Mouse (Mus musculus) neural tube, embryonic 13.5 days (tissue): ENCODE data around the gene Galnt2. TPM values are rescaled to one million over a fixed set of nuclear protein-coding genes. Genes with fewer than 3 reads are reported as not detected.

ENCODE experiments used
- ATAC-seq: fragments of 200-750 bp; cut with Nextera tagmentation; 2 replicates; pipeline ENCODE4 v1.8.0; 2017; ENCODE audit warnings: low read depth, mild to moderate bottlenecking, moderate TSS enrichment, moderate library complexity
- H3K27ac ChIP-seq: fragments of 300-500 bp; sonication (generic); replicated peaks from 2 replicates; pipeline ENCODE4 v1.5.1; 2015; ENCODE audit warnings: moderate library complexity, mild to moderate bottlenecking, inconsistent platforms
- H3K27me3 ChIP-seq: fragments of 300-500 bp; sonication (generic); 2 replicates; pipeline ENCODE4 v1.6.1; 2015; ENCODE audit warnings: mild to moderate bottlenecking, inconsistent platforms
- H3K36me3 ChIP-seq: fragments of 300-500 bp; sonication (generic); 2 replicates; pipeline ENCODE4 v1.6.1; 2015; ENCODE audit warnings: mild to moderate bottlenecking, inconsistent platforms
- H3K4me1 ChIP-seq: fragments of 300-500 bp; sonication (generic); replicated peaks from 2 replicates; pipeline ENCODE4 v1.6.1; 2015; ENCODE audit warnings: inconsistent platforms
- H3K4me2 ChIP-seq: fragments of 300-500 bp; sonication (generic); 2 replicates; pipeline ENCODE4 v1.6.1; 2015; ENCODE audit warnings: inconsistent platforms, mild to moderate bottlenecking, moderate library complexity
- H3K4me3 ChIP-seq: fragments of 300-500 bp; sonication (generic); 2 replicates; pipeline ENCODE4 v1.5.1; 2015; ENCODE audit warnings: mild to moderate bottlenecking, inconsistent platforms
- H3K9ac ChIP-seq: fragments of 300-500 bp; sonication (generic); 2 replicates; pipeline ENCODE4 v1.6.1; 2015; ENCODE audit warnings: moderate library complexity, mild to moderate bottlenecking, inconsistent platforms
- H3K9me3 ChIP-seq: fragments of 300-500 bp; sonication (generic); 2 replicates; pipeline ENCODE4 v1.6.1; 2016; ENCODE audit warnings: inconsistent platforms
- WGBS: fragments of 180-500 bp; shearing (Covaris S2); methylation state at CpG from one replicate; pipeline ENCODE4 v1.1.7; 2015; 5-methylcytosine and 5-hydroxymethylcytosine counted together
- polyA plus RNA-seq: library from polyadenylated mRNA; unstranded; fragments of >200 nt; fragmentation: Nextera tagmentation; extraction: Ambion mirVana; gene quantifications from 2 replicates; pipeline ENCODE4 v1.2.1, GENCODE M21; 2015

Galnt2 gene
- polyA plus RNA-seq, 1 experiment from 2014 or later = 61.4 TPM

- H3K27ac ChIP-seq = 0 out of 2 replicates have a peak overlapping the region, but pooled peaks have one; percentile 42
- 70% methylated on average over 17 of the region's 17 CpGs for WGBS
- ATAC-seq = peak; percentile 60
Observed at GRCm38 (mm10) chr8:124340360-124341068, 109.3 kb downstream of the Galnt2 start.

DNA sequence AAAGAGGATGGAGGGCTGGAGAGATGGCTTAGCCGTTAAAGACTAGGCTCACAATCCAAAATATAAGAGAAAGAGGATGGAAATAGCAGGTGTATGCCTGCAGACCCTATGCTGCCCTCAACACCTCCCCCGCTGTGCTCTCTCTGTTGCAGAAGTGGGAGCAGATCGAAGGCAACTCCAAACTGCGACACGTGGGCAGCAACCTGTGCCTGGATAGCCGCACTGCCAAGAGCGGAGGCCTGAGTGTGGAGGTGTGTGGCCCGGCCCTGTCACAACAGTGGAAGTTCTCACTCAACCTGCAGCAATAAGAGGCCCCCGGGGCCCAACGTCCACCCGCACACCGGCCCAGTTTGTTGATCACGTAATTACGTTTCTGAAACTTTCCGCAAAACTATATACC, 112.0 kb downstream of the Galnt2 start:
- Histone ChIP-seq H3K4me2 (no peak overlapping the region), H3K9ac (no peak overlapping the region), H3K36me3 (peaks cover 71% of the 10 kb centered on the region), H3K27ac (no peak overlapping the region), H3K4me1 (peaks cover 14% of the 10 kb centered on the region), H3K9me3 (no peaks in the 10 kb centered on the region), H3K27me3 (no peaks in the 10 kb centered on the region), H3K4me3 (no peak overlapping the region)
- WGBS = 95% methylated on average over 15 of the region's 15 CpGs
- no peak for ATAC-seq

More at GRCm38 (mm10) chr8:124340360-124341068, 109.3 kb downstream of the Galnt2 start:
- Histone ChIP-seq H3K27me3 (no peaks in the 10 kb centered on the region), H3K36me3 (peaks cover 94% of the 10 kb centered on the region), H3K4me3 (no peak overlapping the region), H3K4me2 (no peak overlapping the region), H3K4me1 (peaks cover 14% of the 10 kb centered on the region), H3K9me3 (no peaks in the 10 kb centered on the region), H3K9ac (no peak overlapping the region)

DNA sequence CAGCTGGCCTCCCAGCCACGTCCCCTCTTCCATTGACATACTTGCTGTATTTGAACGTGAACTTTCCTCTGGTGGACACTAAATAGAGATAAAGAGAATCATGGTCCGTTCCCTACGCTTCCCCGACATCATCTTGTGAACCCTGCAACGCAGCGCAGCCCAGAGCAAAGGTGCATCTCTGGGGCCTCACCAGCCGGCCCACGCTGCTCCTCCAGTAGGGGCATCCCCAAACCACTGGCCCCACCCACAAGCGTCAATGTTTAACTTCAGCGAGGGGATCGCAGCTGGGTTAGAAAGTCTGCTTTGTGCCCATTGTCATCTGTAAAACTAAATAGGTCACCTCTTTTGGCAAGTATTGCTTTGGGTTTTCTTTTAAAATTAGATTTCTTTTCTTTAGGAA, 112.8 kb downstream of the Galnt2 start:
- H3K9me3 ChIP-seq = no peaks in the 10 kb centered on the region
- H3K4me2 ChIP-seq = no peak overlapping the region
- no peak overlapping the region for H3K9ac ChIP-seq
- no peak overlapping the region for H3K4me3 ChIP-seq
- no peaks in the 10 kb centered on the region for H3K27me3 ChIP-seq
- peaks cover 63% of the 10 kb centered on the region for H3K36me3 ChIP-seq
- peaks cover 14% of the 10 kb centered on the region for H3K4me1 ChIP-seq
- WGBS = 89% methylated on average over 12 of the region's 12 CpGs
- no peak for ATAC-seq
- no peak overlapping the region for H3K27ac ChIP-seq

DNA sequence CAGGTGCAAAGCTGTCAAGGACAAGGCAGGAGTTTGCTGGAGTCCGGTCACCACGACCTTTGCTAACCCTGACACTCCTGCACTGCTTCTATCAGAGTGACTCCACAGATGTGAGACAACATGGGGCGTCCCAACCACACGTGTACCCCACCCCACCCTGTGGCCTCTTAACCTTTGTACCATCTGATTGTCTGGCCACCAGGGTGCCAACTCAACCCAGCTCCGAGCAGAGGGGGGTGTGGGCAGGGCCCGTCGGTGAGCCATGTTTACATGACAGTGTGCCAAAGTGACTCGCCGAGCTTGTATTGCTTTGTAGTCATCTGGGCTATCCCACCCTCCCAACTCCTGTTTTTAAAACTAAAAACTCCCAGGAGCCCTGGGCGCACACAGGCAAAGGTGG, 113.9 kb downstream of the Galnt2 start:
- H3K9me3 ChIP-seq = no peaks in the 10 kb centered on the region
- peaks cover 54% of the 10 kb centered on the region for H3K36me3 ChIP-seq
- WGBS = 86% methylated on average over 10 of the region's 10 CpGs
- no peak overlapping the region for H3K4me3 ChIP-seq
- ATAC-seq = no peak
- H3K9ac ChIP-seq = no peak overlapping the region
- H3K4me2 ChIP-seq = no peak overlapping the region
- H3K27me3 ChIP-seq = no peaks in the 10 kb centered on the region
- H3K4me1 ChIP-seq = peaks cover 7% of the 10 kb centered on the region
- H3K27ac ChIP-seq = no peak overlapping the region

GRCm38 (mm10) chr8:124346852-124347523, 115.8 kb downstream of the Galnt2 start:
- Histone ChIP-seq H3K4me1 (no peaks in the 10 kb centered on the region; the same call in 1 of the 2 replicates), H3K9ac (no peak overlapping the region), H3K27ac (no peak overlapping the region), H3K36me3 (peaks cover 37% of the 10 kb centered on the region), H3K4me3 (no peak overlapping the region), H3K4me2 (no peak overlapping the region), H3K27me3 (no peaks in the 10 kb centered on the region), H3K9me3 (no peaks in the 10 kb centered on the region)
- 50% methylated on average over 19 of the region's 19 CpGs for WGBS
- peak; percentile 59 for ATAC-seq

DNA sequence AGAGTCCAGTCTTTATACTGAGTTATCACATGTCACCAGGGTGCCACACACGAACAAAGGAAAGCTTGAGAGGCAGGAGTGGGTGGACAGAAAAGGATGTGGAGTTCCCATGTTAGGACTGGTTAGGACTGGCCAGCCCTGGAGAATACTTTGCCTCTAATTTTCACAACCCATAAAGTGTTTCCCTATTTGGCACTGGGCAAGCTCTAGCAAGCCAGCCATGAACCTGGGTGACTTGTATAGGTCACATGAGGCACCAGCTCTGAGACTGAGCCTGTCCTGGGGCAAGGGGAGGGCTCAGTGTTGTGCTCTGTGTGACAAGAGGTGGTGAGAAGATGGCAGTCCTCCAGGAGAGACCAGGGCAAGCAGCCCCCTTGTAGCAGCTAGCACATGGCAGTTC, 116.9 kb downstream of the Galnt2 start:
- H3K4me1 ChIP-seq = no peaks in the 10 kb centered on the region; the same call in 1 of the 2 replicates
- H3K27ac ChIP-seq = no peak overlapping the region
- no peak overlapping the region for H3K9ac ChIP-seq
- no peak overlapping the region for H3K4me2 ChIP-seq
- H3K27me3 ChIP-seq = no peaks in the 10 kb centered on the region
- H3K9me3 ChIP-seq = no peaks in the 10 kb centered on the region
- WGBS = 58% methylated on average over 1 of the region's 1 CpGs
- peak; percentile 10; the same call in 1 of the 2 replicates for ATAC-seq
- H3K4me3 ChIP-seq = no peak overlapping the region
- peaks cover 26% of the 10 kb centered on the region for H3K36me3 ChIP-seq

- 39% methylated on average over 7 of the region's 7 CpGs for WGBS
- H3K4me1 ChIP-seq = no peaks in the 10 kb centered on the region; the same call in 1 of the 2 replicates
- ATAC-seq = peak; percentile 37; the same call in 1 of the 2 replicates
Observed at GRCm38 (mm10) chr8:124349663-124350062, 118.5 kb downstream of the Galnt2 start.

GRCm38 (mm10) chr8:124351636-124352035, 120.4 kb downstream of the Galnt2 start:
- no peak for ATAC-seq
- H3K4me2 ChIP-seq = no peak overlapping the region
- no peaks in the 10 kb centered on the region; the same call in 1 of the 2 replicates for H3K4me1 ChIP-seq
- H3K27me3 ChIP-seq = no peaks in the 10 kb centered on the region
- no peak overlapping the region for H3K4me3 ChIP-seq
- no peaks in the 10 kb centered on the region for H3K36me3 ChIP-seq
- WGBS = 62% methylated on average over 5 of the region's 5 CpGs
- no peaks in the 10 kb centered on the region for H3K9me3 ChIP-seq
- H3K27ac ChIP-seq = no peak overlapping the region
- H3K9ac ChIP-seq = no peak overlapping the region

More at GRCm38 (mm10) chr8:124349663-124350062, 118.5 kb downstream of the Galnt2 start:
- Histone ChIP-seq H3K9ac (no peak overlapping the region), H3K27ac (no peak overlapping the region), H3K4me3 (no peak overlapping the region), H3K4me2 (no peak overlapping the region), H3K27me3 (no peaks in the 10 kb centered on the region), H3K9me3 (no peaks in the 10 kb centered on the region), H3K36me3 (peaks cover 10% of the 10 kb centered on the region)

GRCm38 (mm10) chr8:124360911-124361310, 129.7 kb downstream of the Galnt2 start:
- WGBS = 83% methylated on average over 3 of the region's 3 CpGs

GRCm38 (mm10) chr8:124361773-124362427, 130.7 kb downstream of the Galnt2 start:
- H3K9me3 ChIP-seq = 0 out of 2 replicates have a peak, but pooled peaks cover 3% of the 10 kb centered on the region
- no peaks in the 10 kb centered on the region for H3K4me1 ChIP-seq
- no peak for ATAC-seq
- no peaks in the 10 kb centered on the region for H3K36me3 ChIP-seq
- H3K4me3 ChIP-seq = no peak overlapping the region
- H3K4me2 ChIP-seq = no peak overlapping the region
- H3K27me3 ChIP-seq = no peaks in the 10 kb centered on the region
- no peak overlapping the region for H3K9ac ChIP-seq
- WGBS = 84% methylated on average over 11 of the region's 11 CpGs
- H3K27ac ChIP-seq = no peak overlapping the region

More at GRCm38 (mm10) chr8:124360911-124361310, 129.7 kb downstream of the Galnt2 start:
- no peak for ATAC-seq
- no peak overlapping the region for H3K27ac ChIP-seq
- H3K9ac ChIP-seq = no peak overlapping the region
- H3K4me3 ChIP-seq = no peak overlapping the region
- H3K9me3 ChIP-seq = 0 out of 2 replicates have a peak, but pooled peaks cover 3% of the 10 kb centered on the region
- no peaks in the 10 kb centered on the region for H3K27me3 ChIP-seq
- no peaks in the 10 kb centered on the region for H3K4me1 ChIP-seq
- H3K4me2 ChIP-seq = no peak overlapping the region
- no peaks in the 10 kb centered on the region for H3K36me3 ChIP-seq

GRCm38 (mm10) chr8:124362589-124362988, 131.4 kb downstream of the Galnt2 start:
- WGBS = 73% methylated on average over 7 of the region's 7 CpGs
- ATAC-seq = no peak
- Histone ChIP-seq H3K27me3 (no peaks in the 10 kb centered on the region), H3K9ac (no peak overlapping the region), H3K27ac (no peak overlapping the region), H3K4me1 (no peaks in the 10 kb centered on the region), H3K9me3 (0 out of 2 replicates have a peak, but pooled peaks cover 3% of the 10 kb centered on the region), H3K4me2 (no peak overlapping the region), H3K4me3 (no peak overlapping the region), H3K36me3 (no peaks in the 10 kb centered on the region)

GRCm38 (mm10) chr8:124363337-124363736, 132.1 kb downstream of the Galnt2 start:
- H3K9me3 ChIP-seq = 0 out of 2 replicates have a peak, but pooled peaks cover 3% of the 10 kb centered on the region
- no peak for ATAC-seq
- no peak overlapping the region for H3K9ac ChIP-seq
- no peaks in the 10 kb centered on the region for H3K36me3 ChIP-seq
- no peaks in the 10 kb centered on the region for H3K4me1 ChIP-seq
- H3K27ac ChIP-seq = no peak overlapping the region
- 92% methylated on average over 15 of the region's 15 CpGs for WGBS
- H3K4me3 ChIP-seq = no peak overlapping the region
- H3K27me3 ChIP-seq = no peaks in the 10 kb centered on the region
- H3K4me2 ChIP-seq = no peak overlapping the region
